Mouse (Mus musculus) MEL (cell line): ENCODE measurements at regions not wholly inside any gene's neighbourhood (a gene's known extent, or its start where the extent isn't known, plus 50 kb on each side); places are given as distances from the start of the nearest gene placed in this dataset.

Experiments
- DNase-seq: peaks from one replicate; pipeline ENCODE4 v3.0.0; 2011; ENCODE audit warnings: low read depth, low spot score
- H3K27ac ChIP-seq: 2 replicates; pipeline ENCODE4 v1.5.1; 2012; ENCODE audit warnings: low read depth, mild to moderate bottlenecking, control low read depth, low read length, moderate library complexity; ENCODE audit not compliant: control insufficient read depth
- H3K27me3 ChIP-seq, 2 experiments: fragments of 150-350 bp in 1 of 2; sonication (generic) in 1 of 2; 2 replicates each; pipeline ENCODE4 v1.6.1; 2012; ENCODE audit warnings: low read length in 2 of 2, mild to moderate bottlenecking in 2 of 2, improper control_type of control experiment in 1 of 2, moderate library complexity in 1 of 2; ENCODE audit not compliant: insufficient read depth in 2 of 2, control insufficient read depth in 1 of 2
- H3K36me3 ChIP-seq, 2 experiments: 2 replicates each; pipeline ENCODE4 v1.6.1; 2012 to 2014; ENCODE audit warnings: low read length in 2 of 2, improper control_type of control experiment in 1 of 2, inconsistent platforms in 1 of 2, mild to moderate bottlenecking in 1 of 2; ENCODE audit not compliant: insufficient read depth in 2 of 2, control insufficient read depth in 1 of 2
- H3K4me1 ChIP-seq, 2 experiments: fragments of 150-350 bp in 1 of 2; sonication (generic) in 1 of 2; 2 replicates each; pipeline ENCODE4 v1.6.1; 2012; ENCODE audit warnings: low read length in 2 of 2, improper control_type of control experiment in 1 of 2, mild to moderate bottlenecking in 1 of 2; ENCODE audit not compliant: insufficient read depth in 2 of 2, control insufficient read depth in 1 of 2
- H3K4me3 ChIP-seq, 2 experiments: fragments of 150-350 bp in 1 of 2; sonication (generic) in 1 of 2; 2 replicates each; pipeline ENCODE4 v1.5.1; 2012; ENCODE audit warnings: low read depth in 2 of 2, low read length in 2 of 2, mild to moderate bottlenecking in 2 of 2, moderate library complexity in 2 of 2, control low read depth in 1 of 2, improper control_type of control experiment in 1 of 2; ENCODE audit not compliant: control insufficient read depth in 1 of 2, insufficient read depth in 1 of 2
- H3K79me2 ChIP-seq: 2 replicates; pipeline ENCODE4 v1.6.1; 2012; ENCODE audit warnings: mild to moderate bottlenecking, low read length, moderate library complexity; ENCODE audit not compliant: control insufficient read depth, poor library complexity, insufficient read depth
- H3K9ac ChIP-seq: 2 replicates; pipeline ENCODE4 v1.6.1; 2012; ENCODE audit warnings: low read depth, mild to moderate bottlenecking, control low read depth, low read length, moderate library complexity; ENCODE audit not compliant: control insufficient read depth, poor library complexity, severe bottlenecking
- H3K9me3 ChIP-seq: fragments of 150-350 bp; sonication (generic); replicated peaks from 2 replicates; pipeline ENCODE4 v1.6.1; 2012; ENCODE audit warnings: mild to moderate bottlenecking, low read length, improper control_type of control experiment, moderate library complexity; ENCODE audit not compliant: insufficient read depth
- E2F4 ChIP-seq: IDR thresholded peaks from 2 replicates; pipeline ENCODE4 v1.6.1; 2011; ENCODE audit warnings: low read depth, low read length, improper control_type of control experiment, borderline replicate concordance
- ELF1 ChIP-seq: IDR thresholded peaks from 2 replicates; pipeline ENCODE4 v1.6.1; 2014; ENCODE audit warnings: low read depth, mild to moderate bottlenecking, inconsistent platforms, low read length, improper control_type of control experiment, moderate library complexity
- EP300 ChIP-seq, 2 experiments: IDR thresholded peaks; 2 replicates each; pipeline ENCODE4 v1.6.1; 2011; ENCODE audit warnings: improper control_type of control experiment in 2 of 2, low read length in 2 of 2, low read depth in 1 of 2, mild to moderate bottlenecking in 1 of 2
- ETS1 ChIP-seq: IDR thresholded peaks from 2 replicates; pipeline ENCODE4 v1.6.1; 2012; ENCODE audit warnings: low read depth, mild to moderate bottlenecking, inconsistent platforms, low read length, improper control_type of control experiment, moderate library complexity
- GABPA ChIP-seq: IDR thresholded peaks from 2 replicates; pipeline ENCODE4 v1.6.1; 2012; ENCODE audit warnings: low read depth, mild to moderate bottlenecking, inconsistent platforms, low read length, improper control_type of control experiment, moderate library complexity
- HCFC1 ChIP-seq: IDR thresholded peaks from 2 replicates; pipeline ENCODE4 v1.6.1; 2012; ENCODE audit warnings: low read depth, mild to moderate bottlenecking, inconsistent platforms, low read length, improper control_type of control experiment, moderate library complexity
- JUND ChIP-seq: IDR thresholded peaks from 2 replicates; pipeline ENCODE4 v1.6.1; 2011; ENCODE audit warnings: low read depth, mild to moderate bottlenecking, improper control_type of control experiment, low read length
- KAT2A ChIP-seq: conservative IDR thresholded peaks from 2 replicates; pipeline ENCODE4 v1.6.1; 2012; ENCODE audit warnings: low read depth, low read length, improper control_type of control experiment, inconsistent platforms
- MAX ChIP-seq: IDR thresholded peaks from 2 replicates; pipeline ENCODE4 v1.6.1; 2011; ENCODE audit warnings: low read length, improper control_type of control experiment
- MAZ ChIP-seq: IDR thresholded peaks from 2 replicates; pipeline ENCODE4 v1.6.1; 2012; ENCODE audit warnings: low read depth, mild to moderate bottlenecking, inconsistent platforms, low read length, improper control_type of control experiment
- MEF2A ChIP-seq: IDR thresholded peaks from 2 replicates; pipeline ENCODE4 v1.6.1; 2014; ENCODE audit warnings: low read depth, mild to moderate bottlenecking, inconsistent platforms, low read length, improper control_type of control experiment; ENCODE audit not compliant: poor library complexity, insufficient replicate concordance, severe bottlenecking; ENCODE audit errors: extremely low read depth
- MXI1 ChIP-seq: IDR thresholded peaks from 2 replicates; pipeline ENCODE4 v1.6.1; 2011; ENCODE audit warnings: mild to moderate bottlenecking, low read depth, low read length, improper control_type of control experiment
- NRF1 ChIP-seq: IDR thresholded peaks from 2 replicates; pipeline ENCODE4 v1.6.1; 2014; ENCODE audit warnings: low read depth, mild to moderate bottlenecking, inconsistent platforms, low read length, improper control_type of control experiment, moderate library complexity; ENCODE audit not compliant: poor library complexity, insufficient read depth, severe bottlenecking
- POLR2A ChIP-seq, 2 experiments: IDR thresholded peaks; 2 replicates each; pipeline ENCODE4 v1.6.1; 2011 to 2012; ENCODE audit warnings: low read length in 2 of 2, mild to moderate bottlenecking in 2 of 2, control low read depth in 1 of 2, improper control_type of control experiment in 1 of 2, low read depth in 1 of 2, moderate library complexity in 1 of 2; ENCODE audit not compliant: control insufficient read depth in 1 of 2, insufficient read depth in 1 of 2, poor library complexity in 1 of 2
- POLR2AphosphoS2 ChIP-seq: IDR thresholded peaks from 2 replicates; pipeline ENCODE4 v1.6.1; 2011; ENCODE audit warnings: low read length, improper control_type of control experiment
- SIN3A ChIP-seq: IDR thresholded peaks from 2 replicates; pipeline ENCODE4 v1.6.1; 2012; ENCODE audit warnings: low read length, improper control_type of control experiment, inconsistent platforms
- SMC3 ChIP-seq: IDR thresholded peaks from 2 replicates; pipeline ENCODE4 v1.6.1; 2011; ENCODE audit warnings: low read depth, low read length, improper control_type of control experiment
- TBP ChIP-seq: IDR thresholded peaks from 2 replicates; pipeline ENCODE4 v1.8.0; 2011; ENCODE audit warnings: low read depth, low read length, improper control_type of control experiment
- ZC3H11A ChIP-seq: IDR thresholded peaks from 2 replicates; pipeline ENCODE4 v1.6.1; 2012; ENCODE audit warnings: low read depth, mild to moderate bottlenecking, inconsistent platforms, low read length, improper control_type of control experiment

GRCm38 (mm10) chr7:129787011-129787410 is 195.3 kb downstream of the Wdr11 start:
- H3K27me3 ChIP-seq, result no peaks in the 10 kb centered on the region
- no peaks in the 10 kb centered on the region for H3K36me3 ChIP-seq
- DNase-seq, result no peak
- no peak for TF ChIP-seq MXI1
- TF ChIP-seq POLR2AphosphoS2, result no peak
- no peak for TF ChIP-seq MEF2A
- TF ChIP-seq SMC3, result no peak
- no peak for TF ChIP-seq ELF1
- no peak for TF ChIP-seq POLR2A (IDR thresholded peaks at IDR 0.05; ENCODE audit: control insufficient read depth in 1 of 2, insufficient read depth in 1 of 2, low read depth in 1 of 2, low read length in 2 of 2, poor library complexity in 1 of 2)
- no peaks in the 10 kb centered on the region for H3K9me3 ChIP-seq
- H3K79me2 ChIP-seq, result no peaks in the 10 kb centered on the region
- no peaks in the 10 kb centered on the region for H3K4me1 ChIP-seq
- H3K27ac ChIP-seq, result no peak overlapping the region
- H3K9ac ChIP-seq, result no peak overlapping the region
- H3K4me3 ChIP-seq, result no peak overlapping the region

GRCm38 (mm10) chr7:129787736-129788135 is 196.1 kb downstream of the Wdr11 start:
- Histone ChIP-seq H3K9ac (no peak overlapping the region), H3K36me3 (no peaks in the 10 kb centered on the region), H3K27ac (no peak overlapping the region), H3K4me3 (no peak overlapping the region), H3K27me3 (no peaks in the 10 kb centered on the region), H3K9me3 (no peaks in the 10 kb centered on the region), H3K4me1 (no peaks in the 10 kb centered on the region), H3K79me2 (no peaks in the 10 kb centered on the region)
- no peak for DNase-seq
- no peak for TF ChIP-seq TBP
- TF ChIP-seq HCFC1, result no peak
- no peak for TF ChIP-seq KAT2A
- TF ChIP-seq MAX, result no peak
- TF ChIP-seq MAZ, result no peak
- TF ChIP-seq GABPA, result no peak
- no peak for TF ChIP-seq ZC3H11A
- TF ChIP-seq E2F4, result no peak
- no peak for TF ChIP-seq POLR2A (IDR thresholded peaks at IDR 0.05; ENCODE audit: control insufficient read depth in 1 of 2, insufficient read depth in 1 of 2, low read depth in 1 of 2, low read length in 2 of 2, poor library complexity in 1 of 2)
- no peak for TF ChIP-seq EP300 (IDR thresholded peaks at IDR 0.05; ENCODE audit: low read depth in 1 of 2, low read length in 2 of 2)
- TF ChIP-seq NRF1, result no peak
- TF ChIP-seq SIN3A, result no peak
- no peak for TF ChIP-seq JUND
- TF ChIP-seq ELF1, result no peak
- no peak for TF ChIP-seq ETS1
